ENCODE assay signal across 28 mouse cellular contexts in the genomic region with DNA sequence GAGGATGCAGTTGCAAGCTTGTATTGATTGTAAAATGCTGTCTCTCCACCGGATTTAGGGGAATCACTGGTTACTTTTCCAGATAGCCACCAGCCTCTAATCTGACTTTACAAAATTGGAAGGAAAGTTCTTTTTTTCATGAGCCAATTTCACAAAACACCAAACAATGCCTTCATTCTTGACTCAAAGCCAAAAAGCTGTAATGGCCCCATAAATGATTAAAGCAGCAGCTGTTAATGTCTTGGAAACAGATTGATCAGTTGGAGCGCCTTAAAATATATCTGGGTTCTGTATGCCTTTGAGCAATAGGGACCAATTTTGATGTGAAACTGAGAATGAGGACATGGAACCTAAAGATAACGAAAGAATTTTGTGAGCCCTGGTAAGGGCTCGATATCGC.
A peak's percentile ranks its signal among the peaks of the same experiment; 100 is the strongest.
DNase-seq lines count a peak whose midpoint lies in the region; ATAC-seq and TF ChIP-seq lines count a peak whose summit lies in the region.
"Had no signal": no experiment of that assay in that cellular context is flagged by ENCODE, and none has a peak within 500 bp of the region (broad histone marks: within the 10 kb centered on the region; RNA-seq: fewer than 3 reads in every experiment).

No protein-coding gene starts in this region.

- WGBS in hindbrain, embryonic 14.5 days: 76% methylated on average over 5 of the region's 5 CpGs
- 91% methylated on average over 5 of the region's 5 CpGs for WGBS in hindbrain, embryonic 12.5 days
- 71% methylated on average over 5 of the region's 5 CpGs for WGBS in lung, embryonic 14.5 days

- H3K4me2 ChIP-seq in hindbrain, embryonic 14.5 days (replicated peaks): no peak overlapping the region
- no peak overlapping the region for H3K4me2 ChIP-seq in hindbrain, embryonic 12.5 days (replicated peaks)
- H3K4me2 ChIP-seq in lung, embryonic 14.5 days: no peak overlapping the region
- H3K4me2 ChIP-seq: embryonic facial prominence, embryonic 12.5 days; heart, embryonic 12.5 days; intestine, embryonic 15.5 days; liver, embryonic 12.5 days; midbrain, embryonic 12.5 days; stomach, embryonic 15.5 days had no signal

- H3K4me3 ChIP-seq in hindbrain, embryonic 14.5 days (replicated peaks; ENCODE audit: low read length): no peak overlapping the region
- no peak overlapping the region for H3K4me3 ChIP-seq in hindbrain, embryonic 12.5 days
- no peak overlapping the region for H3K4me3 ChIP-seq in lung, embryonic 14.5 days (ENCODE audit: low read depth, low read length)
- H3K4me3 ChIP-seq: embryonic facial prominence, embryonic 12.5 days; heart, adult 2 months; heart, embryonic 12.5 days; intestine, embryonic 15.5 days; liver, embryonic 12.5 days; megakaryocyte, embryonic 14.5 days; midbrain, embryonic 12.5 days; stomach, embryonic 15.5 days had no signal

- H3K9ac ChIP-seq in hindbrain, embryonic 14.5 days: no peak overlapping the region
- no peak overlapping the region for H3K9ac ChIP-seq in hindbrain, embryonic 12.5 days
- no peak overlapping the region for H3K9ac ChIP-seq in lung, embryonic 14.5 days
- H3K9ac ChIP-seq: embryonic facial prominence, embryonic 12.5 days; heart, embryonic 12.5 days; intestine, embryonic 15.5 days; liver, embryonic 12.5 days; liver, postnatal 0 days; midbrain, embryonic 12.5 days; stomach, embryonic 15.5 days had no signal

- no peak for ATAC-seq in hindbrain, embryonic 14.5 days (ENCODE audit: low FRiP score)
- ATAC-seq in hindbrain, embryonic 12.5 days (ENCODE audit: low FRiP score): no peak
- ATAC-seq in lung, embryonic 14.5 days (ENCODE audit: insufficient read depth): no peak
- ATAC-seq: activated CD4-positive, CD25-positive, alpha-beta regulatory T cell, adult 4 months; hindbrain, embryonic 16.5 days; intestine, embryonic 15.5 days; liver, embryonic 12.5 days; liver, postnatal 0 days had no signal

- DNase-seq in hindbrain, embryonic 14.5 days (ENCODE audit: low spot score): peak; percentile 45
- peak; percentile 63 for DNase-seq in lung, embryonic 14.5 days
- no peak for DNase-seq in lung, postnatal 14 days
- peak; percentile 62 for DNase-seq in Muller cell, postnatal 12 days (ENCODE audit: inconsistent ontology term)
- peak; percentile 35 for DNase-seq in brain, adult 2 months (ENCODE audit: low read depth, low spot score)
- DNase-seq: adrenal gland, adult 8-10 months; B cell, adult 2 months; cerebellum, adult 11-12 months; cerebellum, adult 9-11 months; embryo, embryonic 11 days; heart, adult 2 months; heart, postnatal 4 days; kidney, adult 2 months; kidney, postnatal 36 days; left cerebral cortex, postnatal 4 days; liver, postnatal 0 days; lung, postnatal 4 days; right cerebral cortex, postnatal 25 days had no signal

- TF ChIP-seq CTCF in lung, embryonic 14.5 days (IDR thresholded peaks at IDR 0.05; ENCODE audit: low read depth): no peak

- H3K27me3 ChIP-seq in hindbrain, embryonic 14.5 days (ENCODE audit: control insufficient read depth, insufficient read depth, low read length): no peaks in the 10 kb centered on the region
- no peaks in the 10 kb centered on the region for H3K27me3 ChIP-seq in hindbrain, embryonic 12.5 days
- no peaks in the 10 kb centered on the region for H3K27me3 ChIP-seq in lung, embryonic 14.5 days (ENCODE audit: insufficient read depth, low read length)
- H3K27me3 ChIP-seq: embryonic facial prominence, embryonic 12.5 days; heart, embryonic 12.5 days; intestine, embryonic 15.5 days; liver, embryonic 12.5 days; megakaryocyte, embryonic 14.5 days; midbrain, embryonic 12.5 days; stomach, embryonic 15.5 days had no signal

- H3K27ac ChIP-seq in hindbrain, embryonic 14.5 days: no peak overlapping the region
- H3K27ac ChIP-seq in hindbrain, embryonic 12.5 days: no peak overlapping the region
- H3K27ac ChIP-seq in lung, embryonic 14.5 days (ENCODE audit: low read depth): no peak overlapping the region
- H3K27ac ChIP-seq: embryonic facial prominence, embryonic 12.5 days; heart, adult 2 months; intestine, embryonic 15.5 days; liver, embryonic 12.5 days; midbrain, embryonic 12.5 days; stomach, embryonic 15.5 days had no signal

- no peaks in the 10 kb centered on the region for H3K9me3 ChIP-seq in hindbrain, embryonic 14.5 days (ENCODE audit: control insufficient read depth, low read length)
- no peaks in the 10 kb centered on the region for H3K9me3 ChIP-seq in hindbrain, embryonic 12.5 days (replicated peaks)
- no peaks in the 10 kb centered on the region for H3K9me3 ChIP-seq in lung, embryonic 14.5 days (ENCODE audit: low read depth, low read length)
- H3K9me3 ChIP-seq: embryonic facial prominence, embryonic 12.5 days; heart, embryonic 12.5 days; intestine, embryonic 15.5 days; liver, embryonic 12.5 days; midbrain, embryonic 12.5 days; stomach, embryonic 15.5 days had no signal

- no peaks in the 10 kb centered on the region for H3K36me3 ChIP-seq in hindbrain, embryonic 14.5 days (replicated peaks; ENCODE audit: control insufficient read depth, insufficient read depth)
- no peaks in the 10 kb centered on the region for H3K36me3 ChIP-seq in hindbrain, embryonic 12.5 days
- no peaks in the 10 kb centered on the region for H3K36me3 ChIP-seq in lung, embryonic 14.5 days (ENCODE audit: insufficient read depth)
- H3K36me3 ChIP-seq: embryonic facial prominence, embryonic 12.5 days; heart, embryonic 12.5 days; intestine, embryonic 15.5 days; liver, embryonic 12.5 days; midbrain, embryonic 12.5 days; stomach, embryonic 15.5 days had no signal

- peaks cover 7% of the 10 kb centered on the region; the same call in 1 of the 2 replicates for H3K4me1 ChIP-seq in hindbrain, embryonic 14.5 days (replicated peaks; ENCODE audit: control insufficient read depth, insufficient read depth, low read length)
- H3K4me1 ChIP-seq in hindbrain, embryonic 12.5 days: no peaks in the 10 kb centered on the region
- H3K4me1 ChIP-seq in lung, embryonic 14.5 days (ENCODE audit: insufficient read depth): no peaks in the 10 kb centered on the region
- H3K4me1 ChIP-seq: embryonic facial prominence, embryonic 12.5 days; heart, embryonic 12.5 days; intestine, embryonic 15.5 days; liver, embryonic 12.5 days; megakaryocyte, embryonic 14.5 days; midbrain, embryonic 12.5 days; stomach, embryonic 15.5 days had no signal
